In genomic region chr15:45018086-45018485, GRCm38 (mm10) we compare ENCODE assay signal across 28 mouse cellular contexts.
A peak's percentile ranks its signal among the peaks of the same experiment; 100 is the strongest.
DNase-seq lines count a peak whose midpoint lies in the region.
"Had no signal": no experiment of that assay in that cellular context is flagged by ENCODE, and none has a peak within 500 bp of the region (broad histone marks: within the 10 kb centered on the region; RNA-seq: fewer than 3 reads in every experiment).

No protein-coding gene starts in this region.

- intact Hi-C loops in left cerebral cortex, postnatal 4 days (cut with DNase I) = no loop called here

- peak; percentile 49 for DNase-seq in left cerebral cortex, adult 11 months (ENCODE audit: low spot score)
- DNase-seq in left cerebral cortex, postnatal 4 days = no peak
- peak; percentile 22 to 59 for DNase-seq in right cerebral cortex, postnatal 36 days (ENCODE audit: low spot score in 2 of 2)
- no peak for DNase-seq in right cerebral cortex, postnatal 25 days
- DNase-seq in left cerebral cortex, adult 9 months (ENCODE audit: low spot score in 2 of 2) = peak; percentile 58 to 59
- peak; percentile 85 for DNase-seq in telencephalon, adult 2 months (ENCODE audit: low read depth, low spot score)
- DNase-seq in spleen, adult 12 weeks (ENCODE audit: low spot score) = no peak
- DNase-seq in hindbrain, embryonic 10.5 days (ENCODE audit: low spot score) = no peak
- DNase-seq: adrenal gland, adult 2 months; adrenal gland, postnatal 14 days; cerebellum, adult 11-12 months; cerebellum, adult 8-10 months; cerebellum, postnatal 10 days; cerebellum, postnatal 36 days; embryo, embryonic 11 days; gastrocnemius, postnatal 14 days; heart, adult 18-20 months; heart, postnatal 10 days; heart, postnatal 36 days had no signal

- H3K4me1 ChIP-seq in hindbrain, embryonic 10.5 days (replicated peaks) = no peaks in the 10 kb centered on the region
- H3K4me1 ChIP-seq: embryonic facial prominence, embryonic 10.5 days; embryonic facial prominence, embryonic 13.5 days; forebrain, embryonic 12.5 days; forebrain, embryonic 15.5 days; heart, embryonic 12.5 days; heart, embryonic 15.5 days had no signal

- 89% methylated on average over 5 of the region's 5 CpGs for WGBS in hindbrain, embryonic 10.5 days

- no peak overlapping the region for H3K27ac ChIP-seq in hindbrain, embryonic 10.5 days
- H3K27ac ChIP-seq: embryonic facial prominence, embryonic 10.5 days; embryonic facial prominence, embryonic 13.5 days; forebrain, embryonic 12.5 days; forebrain, embryonic 15.5 days; heart, embryonic 15.5 days; hindbrain, embryonic 14.5 days; hindbrain, postnatal 0 days had no signal

- no peaks in the 10 kb centered on the region for H3K36me3 ChIP-seq in hindbrain, embryonic 10.5 days
- H3K36me3 ChIP-seq: embryonic facial prominence, embryonic 10.5 days; embryonic facial prominence, embryonic 13.5 days; forebrain, embryonic 12.5 days; forebrain, embryonic 15.5 days; heart, embryonic 12.5 days; heart, embryonic 15.5 days had no signal

- no peaks in the 10 kb centered on the region for H3K9me3 ChIP-seq in hindbrain, embryonic 10.5 days
- H3K9me3 ChIP-seq: embryonic facial prominence, embryonic 10.5 days; embryonic facial prominence, embryonic 13.5 days; forebrain, embryonic 12.5 days; forebrain, embryonic 15.5 days; heart, embryonic 12.5 days; heart, embryonic 15.5 days had no signal

- no peak overlapping the region for H3K4me3 ChIP-seq in hindbrain, embryonic 10.5 days
- H3K4me3 ChIP-seq: embryonic facial prominence, embryonic 10.5 days; embryonic facial prominence, embryonic 13.5 days; erythroblast, embryonic 14.5 days; forebrain, embryonic 12.5 days; forebrain, embryonic 15.5 days; heart, embryonic 12.5 days; heart, embryonic 15.5 days had no signal

- H3K27me3 ChIP-seq in hindbrain, embryonic 10.5 days (ENCODE audit: insufficient read depth, poor library complexity, severe bottlenecking) = no peaks in the 10 kb centered on the region
- H3K27me3 ChIP-seq: embryonic facial prominence, embryonic 13.5 days; forebrain, embryonic 12.5 days; forebrain, embryonic 15.5 days; heart, embryonic 12.5 days; heart, embryonic 15.5 days had no signal

Comparison
In these comparisons a context has a peak if more than half of its experiments do, and no peak if none do; other contexts are left out.
1. DNase-seq: peak in left cerebral cortex, adult 11 months (single experiment), right cerebral cortex, postnatal 36 days (2 of 2), left cerebral cortex, adult 9 months (2 of 2) and telencephalon, adult 2 months (single experiment); none in left cerebral cortex, postnatal 4 days (single experiment), right cerebral cortex, postnatal 25 days (single experiment), spleen, adult 12 weeks (single experiment) and hindbrain, embryonic 10.5 days (single experiment).